Mouse (Mus musculus): Measurements from ENCODE around the gene Gm21981. TPM values are rescaled to one million over a fixed set of nuclear protein-coding genes. Genes with fewer than 3 reads are reported as not detected.

Gene Gm21981
- polyA plus RNA-seq, 1 experiment from 2014 or later: 1.4 TPM

DNA sequence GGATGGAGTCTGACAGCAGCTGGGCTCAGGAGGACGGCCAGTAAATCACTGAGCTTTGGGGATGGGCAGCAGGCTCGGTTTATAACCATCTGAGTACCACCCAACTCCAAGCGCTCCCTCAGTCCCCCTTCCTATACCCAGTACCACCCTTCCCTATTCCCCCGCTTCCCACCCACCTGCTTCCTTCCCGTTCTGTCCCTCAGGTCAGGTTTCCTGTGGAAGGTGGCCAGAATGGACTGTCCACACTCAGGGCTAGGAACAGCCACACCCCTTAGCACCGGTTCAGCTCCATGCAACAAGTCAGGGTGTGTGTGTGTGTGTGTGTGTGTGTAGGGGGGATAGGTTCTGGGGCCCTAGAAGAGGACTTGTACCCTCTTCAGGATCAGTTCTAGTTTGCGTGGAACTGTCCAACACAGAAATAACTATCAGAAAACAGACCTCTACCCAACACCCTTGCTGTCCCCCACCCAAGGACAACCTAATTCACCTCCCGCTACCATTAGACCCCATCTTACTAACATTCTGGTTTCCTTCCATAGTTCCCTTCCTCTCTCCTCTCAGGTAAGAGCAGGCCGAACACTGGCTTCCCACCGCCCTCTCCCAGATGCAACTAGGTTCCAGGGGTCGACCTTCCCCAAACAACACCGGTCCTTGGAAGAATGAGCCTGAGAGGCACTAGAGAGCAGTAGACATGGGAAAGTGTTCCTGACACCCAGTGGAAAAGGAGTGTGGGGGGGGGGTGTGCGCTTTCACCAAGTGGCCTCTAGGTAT lies 399 bp downstream of the Gm21981 start:
- peak overlapping the region; percentile 91 for H3K4me2 ChIP-seq (ENCODE audit: low read length)
- H3K4me3 ChIP-seq (ENCODE audit: low read length): peak overlapping the region; percentile 83
- H3K27ac ChIP-seq (ENCODE audit: low read depth, low read length): peak overlapping the region; percentile 88
- H3K36me3 ChIP-seq (ENCODE audit: control insufficient read depth, insufficient read depth, low read length): no peaks in the 10 kb centered on the region
- peaks cover 24% of the 10 kb centered on the region for H3K4me1 ChIP-seq (ENCODE audit: control insufficient read depth, insufficient read depth, low read depth, low read length)
- H3K27me3 ChIP-seq (replicated peaks; ENCODE audit: control insufficient read depth, insufficient read depth, low read length): no peaks in the 10 kb centered on the region; the same call in 1 of the 2 replicates
- no peak; the same call in 1 of the 2 replicates for ATAC-seq
- 32% methylated on average over 13 of the region's 13 CpGs for WGBS
- H3K9ac ChIP-seq (ENCODE audit: low read depth, low read length): peak overlapping the region; percentile 94
- H3K9me3 ChIP-seq (ENCODE audit: control insufficient read depth, low read length): no peaks in the 10 kb centered on the region

GRCm38 (mm10) chr17:47691650-47692049 lies 2.6 kb downstream of the Gm21981 start:
- Histone ChIP-seq H3K27me3 (replicated peaks; ENCODE audit: control insufficient read depth, insufficient read depth, low read length) (no peaks in the 10 kb centered on the region; the same call in 1 of the 2 replicates), H3K9ac (ENCODE audit: low read depth, low read length) (no peak overlapping the region), H3K9me3 (ENCODE audit: control insufficient read depth, low read length) (no peaks in the 10 kb centered on the region), H3K4me3 (ENCODE audit: low read length) (no peak overlapping the region), H3K36me3 (ENCODE audit: control insufficient read depth, insufficient read depth, low read length) (no peaks in the 10 kb centered on the region), H3K4me2 (ENCODE audit: low read length) (no peak overlapping the region), H3K4me1 (ENCODE audit: control insufficient read depth, insufficient read depth, low read depth, low read length) (peaks cover 31% of the 10 kb centered on the region), H3K27ac (ENCODE audit: low read depth, low read length) (no peak overlapping the region)
- 92% methylated on average over 3 of the region's 3 CpGs for WGBS
- no peak for ATAC-seq

DNA sequence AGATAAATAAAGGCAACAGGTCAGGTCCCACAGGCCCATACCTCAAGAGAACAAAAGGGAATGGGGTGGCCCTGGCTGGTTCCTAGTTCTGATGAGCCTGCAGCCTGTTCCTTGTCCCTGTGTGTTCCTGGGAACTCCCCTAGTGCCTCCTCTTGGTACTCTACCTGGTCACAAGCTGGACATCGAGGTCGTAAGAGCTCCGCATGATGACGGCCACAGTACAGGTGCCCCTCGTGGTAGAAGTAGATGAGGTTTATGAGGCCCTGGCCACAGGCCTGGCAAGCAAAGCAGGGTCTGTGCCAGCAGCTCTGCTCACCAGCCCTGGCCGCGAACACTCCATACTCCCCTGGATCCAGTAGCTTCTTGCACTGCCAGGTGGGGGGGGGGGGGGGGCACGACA lies 4.4 kb downstream of the Gm21981 start:
- Histone ChIP-seq H3K4me2 (ENCODE audit: low read length) (peak overlapping the region; percentile 88), H3K4me1 (ENCODE audit: control insufficient read depth, insufficient read depth, low read depth, low read length) (peaks cover 27% of the 10 kb centered on the region), H3K9ac (ENCODE audit: low read depth, low read length) (no peak overlapping the region), H3K36me3 (ENCODE audit: control insufficient read depth, insufficient read depth, low read length) (peaks cover 2% of the 10 kb centered on the region; the same call in 1 of the 2 replicates), H3K27ac (ENCODE audit: low read depth, low read length) (no peak overlapping the region), H3K4me3 (ENCODE audit: low read length) (peak overlapping the region; percentile 88), H3K27me3 (replicated peaks; ENCODE audit: control insufficient read depth, insufficient read depth, low read length) (no peaks in the 10 kb centered on the region; the same call in 1 of the 2 replicates), H3K9me3 (ENCODE audit: control insufficient read depth, low read length) (no peaks in the 10 kb centered on the region)
- 88% methylated on average over 7 of the region's 8 CpGs for WGBS
- no peak for ATAC-seq

DNA sequence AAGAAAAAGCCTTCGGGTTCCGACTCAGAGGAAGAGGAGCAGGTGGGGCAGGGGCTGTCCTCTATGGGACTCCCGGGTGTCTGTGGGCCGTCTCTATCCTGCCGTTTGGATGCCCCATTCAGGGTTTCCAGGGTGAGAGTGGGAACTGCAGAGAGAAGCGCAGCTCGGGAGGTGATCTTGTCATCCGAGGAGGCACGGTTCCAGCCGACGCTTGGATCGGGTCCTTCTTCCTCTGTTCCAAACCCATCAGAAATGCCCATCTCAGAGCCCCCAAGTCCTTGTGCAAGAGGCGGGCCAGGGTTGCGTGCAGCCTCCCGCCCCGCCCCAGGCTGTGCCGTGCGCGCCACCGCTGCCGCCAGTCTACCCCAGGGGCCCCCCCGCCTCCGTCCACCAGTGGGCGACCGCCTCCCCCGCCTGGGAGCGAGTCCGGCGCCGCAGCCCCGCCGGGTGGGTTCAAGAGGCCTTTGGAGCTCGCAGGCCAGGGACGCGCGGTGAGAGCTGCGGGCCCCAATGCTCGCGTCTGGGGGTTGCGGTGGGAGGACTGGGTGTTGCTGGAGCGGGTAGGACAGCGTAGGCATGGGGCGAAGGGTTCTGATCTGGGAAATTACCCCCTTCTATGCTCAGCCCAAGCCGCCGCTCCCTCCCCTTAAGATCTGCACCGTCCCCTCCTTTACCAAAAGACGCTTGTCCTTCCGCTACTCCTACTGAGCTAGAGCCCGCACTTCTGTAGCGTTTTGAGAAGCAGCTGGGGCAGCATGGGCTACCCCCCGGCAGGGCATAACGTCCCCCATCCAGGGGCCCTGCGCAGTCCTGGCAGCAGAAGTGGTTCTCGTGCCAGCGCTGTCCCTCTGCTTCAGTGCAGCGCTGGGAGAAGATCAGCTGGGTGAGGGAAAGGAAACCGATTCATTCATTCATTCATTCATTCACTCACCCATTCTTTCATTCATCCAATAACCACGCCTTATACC lies 5.4 kb downstream of the Gm21981 start, which contains the start of gene Frs3:
Gene Frs3 (plus strand): TSS at position 423 of the 968 bp plus-strand sequence.
- Histone ChIP-seq H3K4me1 (ENCODE audit: control insufficient read depth, insufficient read depth, low read depth, low read length) (peaks cover 24% of the 10 kb centered on the region), H3K9me3 (ENCODE audit: control insufficient read depth, low read length) (no peaks in the 10 kb centered on the region), H3K36me3 (ENCODE audit: control insufficient read depth, insufficient read depth, low read length) (peaks cover 2% of the 10 kb centered on the region), H3K4me3 (ENCODE audit: low read length) (peak within 1 kb of the TSS; percentile 88), H3K27me3 (replicated peaks; ENCODE audit: control insufficient read depth, insufficient read depth, low read length) (no peaks in the 10 kb centered on the region; the same call in 1 of the 2 replicates), H3K4me2 (ENCODE audit: low read length) (peak within 1 kb of the TSS; percentile 88), H3K9ac (ENCODE audit: low read depth, low read length) (peak within 1 kb of the TSS; percentile 95), H3K27ac (ENCODE audit: low read depth, low read length) (peak within 1 kb of the TSS; percentile 91)
- peak; percentile 75 for ATAC-seq
- 1% methylated on average over 53 of the region's 58 CpGs for WGBS

GRCm38 (mm10) chr17:47688344-47688607 lies 6.0 kb downstream of the Gm21981 start, which contains the start of gene Tomm6:
Tomm6 (minus strand) TSS chr17:47688386.
- 0% methylated on average over 9 of the region's 9 CpGs for WGBS
- H3K27me3 ChIP-seq (replicated peaks; ENCODE audit: control insufficient read depth, insufficient read depth, low read length): no peaks in the 10 kb centered on the region; the same call in 1 of the 2 replicates
- peak within 1 kb of the TSS; percentile 88 for H3K4me3 ChIP-seq (ENCODE audit: low read length)

DNA sequence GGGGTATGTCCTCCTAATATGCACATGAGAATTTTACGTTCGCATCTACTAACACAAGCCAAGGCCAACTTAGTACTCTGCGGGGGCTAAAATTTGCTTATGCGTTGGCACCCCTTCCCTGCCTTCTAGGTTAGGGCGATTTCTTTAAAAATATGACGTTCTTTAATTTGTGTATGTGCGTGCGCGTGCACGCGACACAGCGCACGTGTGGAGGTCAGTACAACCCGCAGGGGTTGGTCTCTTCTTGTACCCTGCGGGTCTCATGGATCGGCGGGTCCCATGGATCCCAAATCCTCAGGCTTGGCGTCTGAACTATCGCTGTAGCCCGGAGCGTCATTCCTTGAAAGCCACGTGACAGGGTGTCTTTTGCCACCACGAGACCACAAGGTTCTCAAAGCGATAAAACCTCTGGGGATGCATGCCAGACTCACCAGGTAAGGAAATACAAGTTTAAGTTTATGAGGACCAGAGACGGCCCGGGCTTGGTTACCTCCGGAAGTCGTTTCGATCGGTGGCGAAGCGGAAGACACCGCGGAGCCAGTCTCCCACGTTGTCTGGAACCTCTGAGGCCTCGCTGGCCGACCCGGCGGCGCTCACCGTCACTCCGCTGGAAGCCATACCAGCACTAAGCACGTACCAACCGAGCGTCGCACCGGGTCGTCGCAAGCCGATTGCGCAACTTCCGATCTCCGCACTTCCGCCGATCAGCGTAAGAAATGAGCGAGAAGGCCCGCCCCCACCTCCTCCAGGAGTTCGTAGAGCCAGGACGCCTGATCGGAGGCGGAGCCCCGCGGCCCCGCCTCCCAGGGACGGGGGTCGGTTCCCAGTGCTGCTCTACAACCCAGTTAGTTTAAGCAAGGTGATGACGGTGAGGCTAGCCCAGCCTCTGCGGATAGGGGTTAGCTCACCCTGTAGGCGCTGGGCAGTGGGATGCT lies 6.6 kb downstream of the Gm21981 start:
- ATAC-seq: peak; percentile 91
- 1% methylated on average over 70 of the region's 70 CpGs for WGBS
- Histone ChIP-seq H3K9ac (ENCODE audit: low read depth, low read length) (peak overlapping the region; percentile 95), H3K9me3 (ENCODE audit: control insufficient read depth, low read length) (no peaks in the 10 kb centered on the region), H3K27ac (ENCODE audit: low read depth, low read length) (peak overlapping the region; percentile 91), H3K27me3 (replicated peaks; ENCODE audit: control insufficient read depth, insufficient read depth, low read length) (no peaks in the 10 kb centered on the region; the same call in 1 of the 2 replicates), H3K36me3 (ENCODE audit: control insufficient read depth, insufficient read depth, low read length) (peaks cover 4% of the 10 kb centered on the region), H3K4me2 (ENCODE audit: low read length) (peak overlapping the region; percentile 88), H3K4me3 (ENCODE audit: low read length) (peak overlapping the region; percentile 88), H3K4me1 (ENCODE audit: control insufficient read depth, insufficient read depth, low read depth, low read length) (peaks cover 21% of the 10 kb centered on the region)

More at GRCm38 (mm10) chr17:47688344-47688607, 6.0 kb downstream of the Gm21981 start, which contains the start of gene Tomm6:
- H3K9ac ChIP-seq (ENCODE audit: low read depth, low read length): peak within 1 kb of the TSS; percentile 95
- peaks cover 4% of the 10 kb centered on the region for H3K36me3 ChIP-seq (ENCODE audit: control insufficient read depth, insufficient read depth, low read length)
- peak within 1 kb of the TSS; percentile 88 for H3K4me2 ChIP-seq (ENCODE audit: low read length)
- ATAC-seq: no peak; the same call in 1 of the 2 replicates
- H3K27ac ChIP-seq (ENCODE audit: low read depth, low read length): peak within 1 kb of the TSS; percentile 91
- peaks cover 21% of the 10 kb centered on the region for H3K4me1 ChIP-seq (ENCODE audit: control insufficient read depth, insufficient read depth, low read depth, low read length)
- H3K9me3 ChIP-seq (ENCODE audit: control insufficient read depth, low read length): no peaks in the 10 kb centered on the region

GRCm38 (mm10) chr17:47682836-47683235 lies 11.4 kb downstream of the Gm21981 start:
- WGBS: 89% methylated on average over 4 of the region's 4 CpGs
- Histone ChIP-seq H3K4me2 (ENCODE audit: low read length) (no peak overlapping the region), H3K36me3 (ENCODE audit: control insufficient read depth, insufficient read depth, low read length) (peaks cover 32% of the 10 kb centered on the region)

GRCm38 (mm10) chr17:47678702-47679101 lies 15.6 kb downstream of the Gm21981 start:
- WGBS: 86% methylated on average over 5 of the region's 5 CpGs
- no peaks in the 10 kb centered on the region for H3K9me3 ChIP-seq (ENCODE audit: control insufficient read depth, low read length)
- peaks cover 36% of the 10 kb centered on the region for H3K36me3 ChIP-seq (ENCODE audit: control insufficient read depth, insufficient read depth, low read length)
- H3K27me3 ChIP-seq (replicated peaks; ENCODE audit: control insufficient read depth, insufficient read depth, low read length): no peaks in the 10 kb centered on the region
- no peaks in the 10 kb centered on the region for H3K4me1 ChIP-seq (ENCODE audit: control insufficient read depth, insufficient read depth, low read depth, low read length)
- H3K4me3 ChIP-seq (ENCODE audit: low read length): no peak overlapping the region
- H3K9ac ChIP-seq (ENCODE audit: low read depth, low read length): no peak overlapping the region
- no peak overlapping the region for H3K27ac ChIP-seq (ENCODE audit: low read depth, low read length)
- no peak overlapping the region for H3K4me2 ChIP-seq (ENCODE audit: low read length)
- no peak for ATAC-seq

More at GRCm38 (mm10) chr17:47682836-47683235, 11.4 kb downstream of the Gm21981 start:
- H3K27ac ChIP-seq (ENCODE audit: low read depth, low read length): no peak overlapping the region
- H3K9ac ChIP-seq (ENCODE audit: low read depth, low read length): no peak overlapping the region
- H3K4me1 ChIP-seq (ENCODE audit: control insufficient read depth, insufficient read depth, low read depth, low read length): peaks cover 8% of the 10 kb centered on the region
- no peaks in the 10 kb centered on the region for H3K27me3 ChIP-seq (replicated peaks; ENCODE audit: control insufficient read depth, insufficient read depth, low read length)
- ATAC-seq: no peak
- no peaks in the 10 kb centered on the region for H3K9me3 ChIP-seq (ENCODE audit: control insufficient read depth, low read length)
- H3K4me3 ChIP-seq (ENCODE audit: low read length): no peak overlapping the region
